Mouse (Mus musculus) embryonic facial prominence, embryonic 15.5 days (tissue): ENCODE data around the gene Dclk1. TPM values are rescaled to one million over a fixed set of nuclear protein-coding genes. Genes with fewer than 3 reads are reported as not detected.

ENCODE experiments used
- ATAC-seq: fragments of 200-750 bp; cut with Nextera tagmentation; 2 replicates; pipeline ENCODE4 v1.8.0; 2017; ENCODE audit warnings: low read depth, moderate TSS enrichment; ENCODE audit not compliant: insufficient number of reproducible peaks, low FRiP score, low TSS enrichment
- H3K27ac ChIP-seq: fragments of 300-500 bp; sonication (generic); replicated peaks from 2 replicates; pipeline ENCODE4 v1.5.1; 2015; ENCODE audit warnings: mild to moderate bottlenecking, inconsistent platforms
- H3K27me3 ChIP-seq: fragments of 300-500 bp; sonication (generic); 2 replicates; pipeline ENCODE4 v1.6.1; 2015; ENCODE audit warnings: inconsistent platforms
- H3K36me3 ChIP-seq: fragments of 300-500 bp; sonication (generic); 2 replicates; pipeline ENCODE4 v1.6.1; 2015; ENCODE audit warnings: mild to moderate bottlenecking, inconsistent platforms
- H3K4me1 ChIP-seq: fragments of 300-500 bp; sonication (generic); 2 replicates; pipeline ENCODE4 v1.6.1; 2015; ENCODE audit warnings: inconsistent platforms
- H3K4me2 ChIP-seq: fragments of 300-500 bp; sonication (generic); replicated peaks from 2 replicates; pipeline ENCODE4 v1.6.1; 2015; ENCODE audit warnings: mild to moderate bottlenecking, inconsistent platforms
- H3K4me3 ChIP-seq: fragments of 300-500 bp; sonication (generic); replicated peaks from 2 replicates; pipeline ENCODE4 v1.5.1; 2015; ENCODE audit warnings: mild to moderate bottlenecking, inconsistent platforms
- H3K9ac ChIP-seq: fragments of 300-500 bp; sonication (generic); 2 replicates; pipeline ENCODE4 v1.6.1; 2015; ENCODE audit warnings: inconsistent platforms
- H3K9me3 ChIP-seq: fragments of 300-500 bp; sonication (generic); replicated peaks from 2 replicates; pipeline ENCODE4 v1.6.1; 2016; ENCODE audit warnings: inconsistent platforms
- WGBS: fragments of 180-500 bp; shearing (Covaris S2); methylation state at CpG from one replicate; pipeline ENCODE4 v1.1.7; 2015; 5-methylcytosine and 5-hydroxymethylcytosine counted together
- polyA plus RNA-seq: library from polyadenylated mRNA; unstranded; fragments of >200 nt; fragmentation: Nextera tagmentation; extraction: Ambion mirVana; gene quantifications from 2 replicates; pipeline ENCODE4 v1.2.1, GENCODE M21; 2015

The Dclk1 gene
- polyA plus RNA-seq, 1 experiment from 2014 or later: 64.6 TPM

DNA sequence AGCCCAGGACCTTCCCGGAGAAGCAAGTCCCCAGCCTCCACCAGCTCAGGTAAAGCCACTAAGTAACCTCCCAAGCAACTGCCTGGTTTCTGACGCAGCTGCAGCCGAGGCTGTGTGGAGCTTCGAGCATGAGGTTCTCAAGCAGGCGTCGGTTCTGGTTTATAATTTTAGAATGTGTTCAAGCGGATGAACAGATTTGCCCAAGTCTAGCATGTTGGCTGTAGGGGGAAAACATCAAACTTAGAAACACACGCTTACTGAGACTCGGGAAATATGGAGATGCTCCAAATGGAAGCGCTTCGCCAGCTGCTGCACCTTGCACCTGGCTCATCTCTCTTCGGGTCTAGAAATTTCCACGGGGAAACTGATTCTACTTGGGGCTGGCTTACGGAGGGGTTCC lies 208.9 kb downstream of the Dclk1 start:
- Histone ChIP-seq H3K4me1 (peaks cover 4% of the 10 kb centered on the region), H3K4me2 (no peak overlapping the region), H3K4me3 (no peak overlapping the region), H3K36me3 (no peaks in the 10 kb centered on the region), H3K9ac (no peak overlapping the region), H3K27ac (no peak overlapping the region), H3K9me3 (no peaks in the 10 kb centered on the region), H3K27me3 (no peaks in the 10 kb centered on the region)
- WGBS: 85% methylated on average over 14 of the region's 14 CpGs
- ATAC-seq: no peak

DNA sequence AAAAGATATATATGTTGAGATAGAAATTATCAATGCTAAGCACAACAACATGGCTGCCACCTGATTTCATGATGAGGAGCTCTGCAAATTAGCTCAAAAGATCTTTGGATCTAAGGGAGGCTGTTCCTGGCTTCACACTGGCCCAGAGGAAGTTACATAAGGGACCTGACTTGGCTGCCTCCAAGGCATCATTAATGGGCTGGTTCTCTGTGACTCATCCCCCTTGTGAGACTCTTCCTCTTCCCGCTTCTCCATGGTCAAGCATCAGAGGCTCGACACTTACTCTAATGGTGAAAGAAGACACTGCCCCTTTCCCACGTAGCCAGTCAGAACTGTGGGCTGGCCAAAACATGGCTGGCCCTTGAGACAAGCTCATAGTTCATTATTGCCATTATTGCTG lies 209.7 kb downstream of the Dclk1 start:
- H3K4me2 ChIP-seq: no peak overlapping the region
- no peaks in the 10 kb centered on the region for H3K36me3 ChIP-seq
- no peaks in the 10 kb centered on the region for H3K9me3 ChIP-seq
- no peaks in the 10 kb centered on the region for H3K27me3 ChIP-seq
- H3K4me1 ChIP-seq: peaks cover 4% of the 10 kb centered on the region
- no peak overlapping the region for H3K4me3 ChIP-seq
- H3K27ac ChIP-seq: no peak overlapping the region
- no peak for ATAC-seq
- no peak overlapping the region for H3K9ac ChIP-seq
- WGBS: 76% methylated on average over 3 of the region's 3 CpGs

DNA sequence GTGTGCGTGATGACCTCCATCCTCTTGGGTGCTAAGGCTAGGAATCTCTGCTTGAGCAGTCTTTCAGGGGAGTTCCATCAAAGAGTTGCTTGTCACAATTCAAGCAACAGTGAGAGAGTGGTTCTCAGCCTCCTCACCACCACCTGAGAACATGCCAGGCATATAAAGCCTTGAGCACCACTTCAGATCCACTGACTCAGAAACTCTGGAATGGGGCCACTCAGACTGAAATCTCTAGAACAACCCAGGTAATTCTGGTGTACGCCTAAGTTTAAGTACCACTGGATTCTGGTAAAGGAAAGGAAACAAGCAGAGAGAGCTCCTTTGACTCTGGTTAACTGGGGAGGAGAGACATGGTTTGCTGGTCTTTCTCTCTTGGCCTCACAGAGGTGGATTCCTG lies 210.3 kb downstream of the Dclk1 start:
- Histone ChIP-seq H3K27ac (no peak overlapping the region), H3K4me3 (no peak overlapping the region), H3K4me1 (peaks cover 4% of the 10 kb centered on the region), H3K9me3 (no peaks in the 10 kb centered on the region), H3K9ac (no peak overlapping the region), H3K27me3 (no peaks in the 10 kb centered on the region), H3K36me3 (no peaks in the 10 kb centered on the region), H3K4me2 (no peak overlapping the region)
- no peak for ATAC-seq
- WGBS: 95% methylated on average over 2 of the region's 2 CpGs

DNA sequence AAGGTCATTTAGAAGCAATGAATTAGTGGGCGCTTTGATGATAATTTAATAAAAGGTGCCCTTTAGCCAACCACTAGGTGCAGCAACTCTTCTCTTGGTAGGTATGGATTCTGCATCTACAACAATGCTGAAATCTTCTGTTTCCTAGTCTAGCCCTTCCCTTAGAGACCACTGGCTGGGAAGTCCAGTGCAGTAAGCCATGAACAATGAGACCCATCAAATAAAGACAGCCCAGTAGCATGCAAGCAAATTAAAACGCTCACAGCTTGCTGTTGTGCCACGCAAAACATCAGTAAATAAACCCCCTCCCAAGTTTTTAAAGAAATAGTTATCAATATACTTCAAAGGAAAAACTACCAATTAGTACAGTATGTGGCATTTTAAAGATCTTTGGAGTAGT lies 218.9 kb downstream of the Dclk1 start:
- WGBS: 69% methylated on average over 3 of the region's 3 CpGs
- H3K9ac ChIP-seq: no peak overlapping the region
- no peak overlapping the region for H3K27ac ChIP-seq
- H3K36me3 ChIP-seq: no peaks in the 10 kb centered on the region
- ATAC-seq: no peak
- no peak overlapping the region for H3K4me3 ChIP-seq
- H3K27me3 ChIP-seq: no peaks in the 10 kb centered on the region
- H3K4me1 ChIP-seq: peaks cover 16% of the 10 kb centered on the region
- no peak overlapping the region for H3K4me2 ChIP-seq
- no peaks in the 10 kb centered on the region for H3K9me3 ChIP-seq

DNA sequence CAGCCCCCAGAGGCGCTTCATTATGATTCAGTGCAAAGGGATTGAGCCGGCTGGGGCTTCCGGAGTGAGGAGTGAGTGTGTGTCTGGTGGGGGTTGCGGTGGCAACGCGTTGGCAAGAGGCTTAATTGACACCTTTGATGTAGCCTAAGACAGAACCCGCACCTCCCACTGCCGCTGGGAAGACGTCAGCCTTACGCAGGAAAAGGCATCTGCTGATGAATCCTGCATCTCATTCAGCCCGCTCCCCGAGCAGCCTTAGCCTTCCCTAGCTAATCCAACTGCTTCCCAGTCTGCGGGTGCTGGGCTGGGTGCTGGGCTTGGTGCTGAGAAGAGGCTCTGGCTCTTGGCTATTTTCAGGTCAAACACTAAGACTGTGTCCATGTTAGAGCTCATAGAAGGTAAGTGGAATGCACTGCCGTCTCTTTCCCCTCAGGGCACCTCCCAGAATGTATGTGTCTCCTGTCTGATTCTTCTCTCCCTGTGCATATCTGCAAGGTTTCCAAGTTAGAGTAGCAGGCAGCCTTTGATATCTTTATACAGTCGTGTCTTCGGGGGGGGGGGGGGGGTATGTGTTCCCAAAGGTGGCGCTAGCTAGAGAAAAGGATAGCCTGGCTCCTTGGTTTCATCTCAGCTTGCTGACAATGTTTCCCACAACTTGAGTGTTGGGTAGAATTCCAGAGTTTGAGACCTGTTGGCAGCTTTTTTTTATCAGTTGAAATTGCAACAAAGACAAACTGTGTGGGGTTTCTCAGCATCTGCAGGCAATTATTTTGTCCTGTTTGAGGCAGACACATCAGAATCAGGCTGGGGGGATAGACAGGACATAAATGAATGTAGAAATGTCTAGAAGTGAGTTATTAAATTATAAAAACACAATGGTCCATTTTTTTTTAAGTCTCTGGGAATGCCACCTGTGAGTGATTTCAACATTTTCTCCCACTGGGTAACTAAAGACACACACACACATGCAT lies 219.8 kb downstream of the Dclk1 start:
- WGBS: 1% methylated on average over 17 of the region's 17 CpGs
- peaks cover 17% of the 10 kb centered on the region for H3K4me1 ChIP-seq
- peak overlapping the region; percentile 9; the same call in 1 of the 2 replicates for H3K9ac ChIP-seq

DNA sequence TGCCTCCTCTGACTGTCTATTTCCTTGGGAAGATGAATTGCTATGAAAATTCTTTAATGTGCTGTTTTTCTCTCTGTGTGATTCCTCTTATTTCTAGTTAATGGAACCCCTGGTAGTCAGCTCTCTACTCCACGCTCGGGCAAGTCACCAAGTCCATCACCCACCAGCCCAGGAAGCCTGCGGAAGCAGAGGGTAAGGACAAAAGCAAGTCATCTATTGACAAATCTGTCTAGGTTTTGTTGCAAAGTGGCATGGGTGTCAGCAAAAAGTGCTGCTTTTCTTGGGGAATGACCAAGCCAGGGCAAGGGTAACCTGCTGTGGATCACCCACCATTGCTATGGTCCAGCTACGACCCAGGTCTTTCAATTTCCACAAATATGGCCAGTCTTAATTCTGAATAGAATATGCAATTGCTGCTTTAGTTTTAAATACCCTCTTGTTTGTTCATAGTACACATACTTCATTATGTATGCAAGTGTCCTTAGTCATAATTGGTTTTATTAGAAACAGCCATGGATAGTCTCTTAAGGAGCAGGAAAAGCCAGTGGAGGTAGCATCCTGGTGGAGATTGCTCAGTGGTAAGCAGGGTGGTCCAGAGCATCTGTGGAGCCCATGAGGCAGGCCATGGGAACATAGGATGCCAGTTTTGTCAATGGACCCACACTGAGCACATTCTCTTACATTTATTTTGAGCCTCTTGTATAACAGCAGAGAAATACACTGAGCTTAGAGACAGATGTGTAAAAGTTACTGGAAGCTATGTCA lies 220.9 kb downstream of the Dclk1 start:
- peak overlapping the region; percentile 17; the same call in 1 of the 2 replicates for H3K4me3 ChIP-seq
- H3K36me3 ChIP-seq: no peaks in the 10 kb centered on the region
- no peaks in the 10 kb centered on the region for H3K9me3 ChIP-seq
- H3K27ac ChIP-seq: peak overlapping the region; percentile 79
- ATAC-seq: peak; percentile 71; the same call in 1 of the 2 replicates
- H3K4me2 ChIP-seq: peak overlapping the region; percentile 28; the same call in 1 of the 2 replicates
- H3K9ac ChIP-seq: no peak overlapping the region
- peaks cover 20% of the 10 kb centered on the region for H3K4me1 ChIP-seq
- no peaks in the 10 kb centered on the region for H3K27me3 ChIP-seq
- 71% methylated on average over 4 of the region's 4 CpGs for WGBS

More for the DNA sequence above, 219.8 kb downstream of the Dclk1 start:
- Histone ChIP-seq H3K27me3 (no peaks in the 10 kb centered on the region), H3K9me3 (no peaks in the 10 kb centered on the region), H3K4me2 (peak overlapping the region; percentile 65), H3K36me3 (no peaks in the 10 kb centered on the region), H3K4me3 (peak overlapping the region; percentile 38), H3K27ac (peak overlapping the region; percentile 85)
- ATAC-seq: peak; percentile 80

DNA sequence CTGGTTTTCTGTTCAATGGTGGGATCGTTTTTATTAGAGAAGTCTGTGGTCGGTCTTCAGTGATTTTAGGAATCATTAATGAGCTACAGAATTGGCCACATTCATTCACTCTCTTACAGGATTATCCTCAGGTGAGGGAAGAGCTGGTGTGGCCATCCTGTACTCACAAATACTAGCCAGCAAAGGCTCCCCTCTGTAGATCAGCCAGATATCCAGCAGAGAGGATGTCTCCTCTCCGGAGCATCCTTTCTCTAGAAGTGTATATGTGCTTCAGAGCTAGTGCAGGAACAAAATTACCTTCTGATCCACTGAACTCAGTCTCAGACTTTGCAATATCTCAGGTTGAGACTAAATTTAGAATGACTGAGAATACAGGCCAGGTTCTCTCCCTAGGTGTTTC lies 222.1 kb downstream of the Dclk1 start:
- Histone ChIP-seq H3K27me3 (no peaks in the 10 kb centered on the region), H3K36me3 (no peaks in the 10 kb centered on the region), H3K9ac (no peak overlapping the region), H3K9me3 (no peaks in the 10 kb centered on the region), H3K4me3 (0 out of 2 replicates have a peak overlapping the region, but pooled peaks have one; percentile 10), H3K4me1 (peaks cover 22% of the 10 kb centered on the region), H3K27ac (peak overlapping the region; percentile 79; the same call in 1 of the 2 replicates), H3K4me2 (peak overlapping the region; percentile 19)
- ATAC-seq: no peak
- 59% methylated on average over 3 of the region's 3 CpGs for WGBS

DNA sequence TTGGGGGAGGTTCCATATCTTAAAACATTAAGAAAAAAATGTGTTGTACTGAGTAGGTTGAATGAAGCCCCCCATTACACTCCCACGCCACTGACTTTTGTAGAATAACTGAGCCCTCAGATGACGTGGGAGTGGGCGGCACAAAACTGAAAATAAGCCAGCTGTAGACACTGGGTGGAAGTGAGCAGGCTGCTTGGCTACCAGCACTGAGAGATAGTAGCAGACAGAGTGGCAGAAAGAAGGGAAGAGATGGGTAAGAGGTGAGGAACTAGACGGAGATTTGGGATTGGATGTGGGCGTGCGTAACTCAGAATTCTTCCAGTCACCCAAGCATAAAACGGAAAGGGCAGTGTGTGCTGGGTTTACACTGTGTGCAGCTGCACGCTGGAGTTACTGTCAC lies 223.6 kb downstream of the Dclk1 start:
- no peak for ATAC-seq
- Histone ChIP-seq H3K4me2 (peak overlapping the region; percentile 15; the same call in 1 of the 2 replicates), H3K27ac (peak overlapping the region; percentile 34; the same call in 1 of the 2 replicates), H3K4me1 (peaks cover 22% of the 10 kb centered on the region), H3K4me3 (peak overlapping the region; percentile 13; the same call in 1 of the 2 replicates), H3K9me3 (no peaks in the 10 kb centered on the region), H3K9ac (no peak overlapping the region), H3K27me3 (no peaks in the 10 kb centered on the region), H3K36me3 (no peaks in the 10 kb centered on the region)
- 71% methylated on average over 8 of the region's 8 CpGs for WGBS

DNA sequence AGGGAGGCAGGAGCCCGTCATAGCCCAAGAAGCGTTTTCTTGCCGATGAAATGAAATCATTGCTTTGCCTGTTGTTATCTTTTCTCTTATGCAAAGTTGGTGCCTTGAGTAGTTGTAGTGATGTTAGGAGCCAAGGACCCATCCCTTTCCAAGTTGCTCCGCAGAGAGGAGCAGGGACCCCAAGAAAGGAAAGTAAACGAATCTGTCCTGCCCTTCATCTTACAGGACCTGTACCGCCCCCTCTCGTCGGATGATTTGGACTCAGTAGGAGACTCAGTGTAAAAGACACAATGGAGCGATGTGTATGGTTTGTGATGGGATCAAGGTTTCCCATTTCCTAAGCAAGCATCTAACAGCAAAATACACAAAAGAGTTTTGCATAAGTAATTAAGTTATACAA lies 224.2 kb downstream of the Dclk1 start:
- H3K27me3 ChIP-seq: no peaks in the 10 kb centered on the region
- H3K4me3 ChIP-seq: peak overlapping the region; percentile 13; the same call in 1 of the 2 replicates
- whole genome bisulfite sequencing: 70% methylated on average over 9 of the region's 9 CpGs

DNA sequence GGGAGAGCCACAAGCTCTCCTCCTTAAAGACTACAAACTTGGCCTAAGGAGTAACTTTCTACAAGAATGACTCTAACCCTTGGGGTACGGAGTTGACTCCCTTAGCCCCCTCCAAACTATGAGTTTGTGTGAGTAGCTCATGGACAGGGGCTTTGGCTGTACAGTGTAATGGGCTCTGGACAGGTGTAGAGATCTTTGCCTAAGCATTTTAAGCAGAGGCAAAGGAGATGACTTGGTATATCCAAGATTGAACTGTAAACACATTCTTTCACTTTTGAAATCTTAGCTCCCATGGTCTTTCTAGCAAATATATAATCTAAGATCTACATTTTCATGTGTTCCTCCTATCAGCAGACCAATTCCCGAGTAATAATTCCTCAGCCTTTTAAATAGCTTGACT lies 229.9 kb downstream of the Dclk1 start, which contains the start of gene Gm21954:
TSS of gene Gm21954 (minus strand) at position 101 of the 400 bp plus-strand sequence.
- Histone ChIP-seq H3K9ac (no peak within 1 kb of the TSS), H3K27me3 (no peaks in the 10 kb centered on the region), H3K9me3 (no peaks in the 10 kb centered on the region), H3K36me3 (no peaks in the 10 kb centered on the region), H3K4me3 (no peak within 1 kb of the TSS), H3K4me1 (0 out of 2 replicates have a peak, but pooled peaks cover 4% of the 10 kb centered on the region), H3K27ac (no peak within 1 kb of the TSS), H3K4me2 (no peak within 1 kb of the TSS)
- 91% methylated on average over 2 of the region's 2 CpGs for WGBS
- ATAC-seq: no peak

More for the DNA sequence above, 224.2 kb downstream of the Dclk1 start:
- Histone ChIP-seq H3K9me3 (no peaks in the 10 kb centered on the region), H3K4me1 (peaks cover 22% of the 10 kb centered on the region), H3K27ac (peak overlapping the region; percentile 34; the same call in 1 of the 2 replicates), H3K36me3 (no peaks in the 10 kb centered on the region), H3K4me2 (peak overlapping the region; percentile 15; the same call in 1 of the 2 replicates), H3K9ac (no peak overlapping the region)
- no peak for ATAC-seq

DNA sequence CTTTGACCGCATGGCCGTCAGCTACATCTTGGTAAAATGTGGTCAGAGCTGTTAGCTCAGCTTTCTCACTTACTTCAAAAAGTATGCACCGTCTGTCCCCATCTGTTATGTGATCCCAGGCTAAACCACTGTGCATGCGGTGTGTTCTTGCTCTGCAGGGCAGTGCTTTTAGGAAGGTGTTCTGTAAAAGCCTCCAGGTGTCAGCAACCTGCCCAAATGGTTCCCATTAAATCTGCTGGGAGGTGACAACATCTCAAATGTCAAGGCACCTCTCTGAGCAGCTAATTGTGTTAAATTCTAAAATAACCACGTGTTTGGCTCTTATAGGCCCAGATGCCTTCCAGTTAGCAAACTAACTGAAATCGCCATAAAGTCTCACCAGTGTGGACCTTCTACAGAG lies 231.0 kb downstream of the Dclk1 start:
- ATAC-seq: no peak
- H3K27me3 ChIP-seq: no peaks in the 10 kb centered on the region
- H3K9ac ChIP-seq: no peak overlapping the region
- H3K36me3 ChIP-seq: no peaks in the 10 kb centered on the region
- H3K9me3 ChIP-seq: no peaks in the 10 kb centered on the region
- H3K4me2 ChIP-seq: no peak overlapping the region
- H3K4me3 ChIP-seq: no peak overlapping the region
- 0 out of 2 replicates have a peak, but pooled peaks cover 1% of the 10 kb centered on the region for H3K4me1 ChIP-seq
- 50% methylated on average over 6 of the region's 6 CpGs for WGBS
- no peak overlapping the region for H3K27ac ChIP-seq
